ENCODE assay signal across 19 mouse cellular contexts in the genomic region with DNA sequence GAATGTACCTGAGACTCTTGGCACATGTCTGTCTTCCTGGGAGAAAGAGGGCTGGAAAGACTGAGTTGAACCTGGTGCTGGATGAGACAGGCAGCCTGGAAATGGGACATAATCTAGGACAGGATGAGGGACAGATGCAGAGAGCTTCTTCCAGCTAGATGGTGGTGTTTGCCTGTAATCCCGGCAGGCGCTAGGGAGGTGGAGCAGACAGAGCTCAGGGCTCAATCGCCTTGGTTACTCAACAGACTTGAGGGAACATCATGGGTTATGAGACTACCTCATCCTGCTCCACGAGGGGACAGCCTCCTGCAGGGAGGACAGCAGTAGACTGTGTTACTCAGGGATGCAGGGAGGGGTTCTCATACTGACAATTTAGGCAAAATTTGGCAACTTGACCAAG. TPM values are rescaled to one million over a fixed set of nuclear protein-coding genes. Genes with fewer than 3 reads are reported as not detected.
"Had no signal": no experiment of that assay in that cellular context is flagged by ENCODE, and none has a peak within 500 bp of the region (broad histone marks: within the 10 kb centered on the region; RNA-seq: fewer than 3 reads in every experiment).

No protein-coding gene starts in this region.

- H3K27ac ChIP-seq: lung, embryonic 15.5 days; macrophage; midbrain, embryonic 13.5 days; midbrain, embryonic 15.5 days; neural tube, embryonic 12.5 days; stomach, embryonic 15.5 days; stomach, postnatal 0 days had no signal

- DNase-seq: lung, adult 2 months; lung, postnatal 14 days; lung, postnatal 36 days; right cerebral cortex, postnatal 14 days; thymus, adult 2 months; thymus, postnatal 25 days; thymus, postnatal 4 days had no signal

- ATAC-seq: lung, postnatal 0 days; midbrain, embryonic 15.5 days had no signal

- H3K4me3 ChIP-seq: lung, embryonic 15.5 days; megakaryocyte, embryonic 14.5 days; midbrain, embryonic 13.5 days; midbrain, embryonic 15.5 days; neural tube, embryonic 12.5 days; stomach, embryonic 15.5 days had no signal

RNA-seq across cellular contexts. Expression of a gene that starts 16.6 kb away (rescaled TPM):
- total RNA-seq: megakaryocyte progenitor cell, adult 5-6 weeks; monocyte, adult 5-6 weeks had no signal

RNA-seq across cellular contexts. Expression of a gene that starts 54.4 kb away (rescaled TPM):
- total RNA-seq: megakaryocyte progenitor cell, adult 5-6 weeks; monocyte, adult 5-6 weeks; neutrophil, adult 5-6 weeks had no signal
